Mouse (Mus musculus) hindbrain, embryonic 13.5 days (tissue): ENCODE results near the gene Cetn4. TPM values are rescaled to one million over a fixed set of nuclear protein-coding genes. Genes with fewer than 3 reads are reported as not detected.

ENCODE experiments used
- ATAC-seq: fragments of 200-750 bp; cut with Nextera tagmentation; 2 replicates; pipeline ENCODE4 v1.8.0; 2017; ENCODE audit warnings: moderate TSS enrichment; ENCODE audit not compliant: low FRiP score
- H3K27ac ChIP-seq: fragments of 300-500 bp; sonication (generic); 2 replicates; pipeline ENCODE4 v1.5.1; 2015; ENCODE audit warnings: inconsistent platforms, mild to moderate bottlenecking, moderate library complexity
- H3K27me3 ChIP-seq: fragments of 300-500 bp; sonication (generic); 2 replicates; pipeline ENCODE4 v1.6.1; 2015; ENCODE audit warnings: mild to moderate bottlenecking, inconsistent platforms
- H3K36me3 ChIP-seq: fragments of 300-500 bp; sonication (generic); 2 replicates; pipeline ENCODE4 v1.6.1; 2015; ENCODE audit warnings: mild to moderate bottlenecking, inconsistent platforms
- H3K4me1 ChIP-seq: fragments of 300-500 bp; sonication (generic); replicated peaks from 2 replicates; pipeline ENCODE4 v1.6.1; 2015; ENCODE audit warnings: inconsistent platforms
- H3K4me2 ChIP-seq: fragments of 300-500 bp; sonication (generic); 2 replicates; pipeline ENCODE4 v1.6.1; 2015; ENCODE audit warnings: inconsistent platforms, mild to moderate bottlenecking, moderate library complexity
- H3K4me3 ChIP-seq: fragments of 300-500 bp; sonication (generic); 2 replicates; pipeline ENCODE4 v1.5.1; 2015; ENCODE audit warnings: mild to moderate bottlenecking, inconsistent platforms
- H3K9ac ChIP-seq: fragments of 300-500 bp; sonication (generic); 2 replicates; pipeline ENCODE4 v1.6.1; 2015; ENCODE audit warnings: mild to moderate bottlenecking, inconsistent platforms
- H3K9me3 ChIP-seq: fragments of 300-500 bp; sonication (generic); 2 replicates; pipeline ENCODE4 v1.6.1; 2016; ENCODE audit warnings: inconsistent platforms
- WGBS: fragments of 180-500 bp; shearing (Covaris S2); methylation state at CpG from one replicate; pipeline ENCODE4 v1.1.7; 2015; 5-methylcytosine and 5-hydroxymethylcytosine counted together
- polyA plus RNA-seq: library from polyadenylated mRNA; unstranded; fragments of >200 nt; fragmentation: Nextera tagmentation; extraction: Ambion mirVana; gene quantifications from 2 replicates; pipeline ENCODE4 v1.2.1, GENCODE M21; 2015

The Cetn4 gene
- polyA plus RNA-seq, 1 experiment from 2014 or later, result 4.2 TPM

DNA sequence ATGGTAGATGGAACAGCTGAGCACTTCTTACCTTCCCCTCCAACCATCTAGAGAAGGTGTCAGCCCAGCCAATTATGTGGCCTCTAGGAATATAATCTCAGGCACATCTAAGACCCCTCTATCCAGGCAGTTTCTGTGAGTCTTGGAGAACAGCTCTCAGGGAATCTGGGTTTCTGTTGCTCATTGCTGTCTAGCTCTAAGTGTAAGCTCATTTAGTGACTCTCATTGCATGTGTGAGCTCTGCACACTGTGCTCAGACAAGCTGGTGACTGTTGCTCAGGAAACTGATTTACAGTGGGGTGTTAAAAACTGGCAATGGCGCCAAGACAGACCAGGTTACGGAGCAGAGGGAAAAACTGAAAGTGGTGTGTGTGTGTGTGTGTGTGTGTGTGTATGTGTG is 20.6 kb downstream of the Cetn4 start:
- no peak for ATAC-seq
- Histone ChIP-seq H3K9me3 (no peaks in the 10 kb centered on the region), H3K27me3 (no peaks in the 10 kb centered on the region), H3K36me3 (no peaks in the 10 kb centered on the region), H3K27ac (no peak overlapping the region), H3K9ac (no peak overlapping the region), H3K4me2 (no peak overlapping the region), H3K4me1 (peaks cover 5% of the 10 kb centered on the region), H3K4me3 (no peak overlapping the region)
- WGBS, result 91% methylated on average over 2 of the region's 2 CpGs

DNA sequence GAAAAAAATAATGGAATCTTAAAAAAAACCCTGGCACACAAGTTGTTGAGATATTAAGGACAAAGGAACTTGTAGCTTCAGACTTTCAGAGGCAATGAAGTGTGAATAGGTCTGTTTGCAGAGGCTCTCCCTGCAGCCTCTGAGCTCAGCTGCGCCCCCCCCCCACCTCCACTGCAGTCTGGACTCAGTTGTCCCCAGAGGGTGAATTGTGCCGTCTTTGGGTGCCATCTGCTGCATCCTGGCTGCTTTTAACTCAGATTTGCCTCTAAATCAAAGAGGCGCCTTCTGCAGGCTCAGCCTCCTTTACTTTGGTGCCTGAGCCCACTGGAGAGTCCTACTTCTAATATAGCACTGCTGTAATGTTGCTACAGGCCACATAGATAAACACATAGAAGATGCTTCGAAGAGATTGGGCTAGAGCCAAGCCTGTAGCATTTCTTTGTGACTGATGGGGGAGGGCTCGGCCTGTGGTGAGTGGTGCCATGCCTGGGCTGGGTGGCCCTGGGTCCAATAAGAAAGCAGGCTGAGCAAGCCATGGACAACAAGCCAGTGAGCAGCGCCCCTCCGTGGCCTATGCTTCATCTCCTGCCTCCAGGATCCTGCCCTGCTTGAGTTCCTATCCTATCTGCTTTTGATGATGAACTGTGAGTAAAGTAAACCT is 21.5 kb downstream of the Cetn4 start:
- Histone ChIP-seq H3K9ac (no peak overlapping the region), H3K4me1 (peaks cover 5% of the 10 kb centered on the region), H3K27me3 (no peaks in the 10 kb centered on the region), H3K36me3 (no peaks in the 10 kb centered on the region), H3K4me3 (no peak overlapping the region), H3K27ac (no peak overlapping the region), H3K4me2 (no peak overlapping the region), H3K9me3 (no peaks in the 10 kb centered on the region)
- peak; percentile 71 for ATAC-seq
- whole genome bisulfite sequencing, result 66% methylated on average over 7 of the region's 7 CpGs

DNA sequence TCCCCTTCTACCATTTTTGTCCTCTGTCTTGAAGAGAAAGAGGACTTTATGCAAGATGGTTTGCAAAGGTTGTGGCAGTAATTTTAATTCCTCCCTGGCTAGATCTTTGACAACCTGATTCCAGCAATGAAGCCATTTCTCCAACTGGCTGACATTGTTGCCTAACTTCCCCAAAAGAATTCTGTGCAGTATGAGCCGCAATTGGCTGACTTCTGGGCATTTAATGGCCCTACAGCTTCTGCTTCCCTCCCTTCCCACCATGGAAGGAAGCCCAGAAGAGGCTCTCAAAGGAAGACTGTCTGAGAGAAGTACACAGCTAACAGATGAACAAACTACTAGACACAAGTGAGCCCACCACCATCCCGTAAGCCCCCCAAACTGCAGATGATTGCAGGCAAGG is 23.3 kb downstream of the Cetn4 start:
- Histone ChIP-seq H3K27me3 (no peaks in the 10 kb centered on the region), H3K4me2 (no peak overlapping the region), H3K4me1 (peaks cover 5% of the 10 kb centered on the region), H3K27ac (no peak overlapping the region), H3K9me3 (no peaks in the 10 kb centered on the region), H3K4me3 (no peak overlapping the region), H3K9ac (no peak overlapping the region), H3K36me3 (no peaks in the 10 kb centered on the region)
- WGBS, result 94% methylated on average over 2 of the region's 2 CpGs
- ATAC-seq, result no peak

DNA sequence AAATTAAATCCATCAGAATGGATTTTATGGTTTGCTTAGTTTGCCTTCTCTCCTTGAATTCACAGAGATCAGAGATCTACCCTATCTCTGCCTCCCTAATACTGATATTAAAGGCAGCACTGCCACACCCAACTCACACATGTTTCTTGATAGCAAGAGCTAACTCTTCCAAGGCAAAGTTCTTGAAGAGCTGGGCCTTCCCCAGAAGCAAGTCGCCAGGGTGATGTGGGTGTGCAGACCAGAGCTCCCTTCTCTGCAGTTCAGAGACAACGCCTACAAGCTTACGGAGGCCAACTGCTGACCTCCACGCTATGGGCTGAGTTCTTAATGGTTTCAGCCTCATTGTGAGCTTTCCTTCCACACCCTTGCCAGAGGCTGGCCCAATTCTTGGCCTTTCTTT is 29.3 kb downstream of the Cetn4 start:
- Histone ChIP-seq H3K9ac (no peak overlapping the region), H3K27me3 (no peaks in the 10 kb centered on the region), H3K4me2 (no peak overlapping the region), H3K4me1 (no peaks in the 10 kb centered on the region; the same call in 1 of the 2 replicates), H3K27ac (no peak overlapping the region), H3K4me3 (no peak overlapping the region), H3K36me3 (no peaks in the 10 kb centered on the region), H3K9me3 (no peaks in the 10 kb centered on the region)
- no peak for ATAC-seq
- 89% methylated on average over 4 of the region's 4 CpGs for WGBS

DNA sequence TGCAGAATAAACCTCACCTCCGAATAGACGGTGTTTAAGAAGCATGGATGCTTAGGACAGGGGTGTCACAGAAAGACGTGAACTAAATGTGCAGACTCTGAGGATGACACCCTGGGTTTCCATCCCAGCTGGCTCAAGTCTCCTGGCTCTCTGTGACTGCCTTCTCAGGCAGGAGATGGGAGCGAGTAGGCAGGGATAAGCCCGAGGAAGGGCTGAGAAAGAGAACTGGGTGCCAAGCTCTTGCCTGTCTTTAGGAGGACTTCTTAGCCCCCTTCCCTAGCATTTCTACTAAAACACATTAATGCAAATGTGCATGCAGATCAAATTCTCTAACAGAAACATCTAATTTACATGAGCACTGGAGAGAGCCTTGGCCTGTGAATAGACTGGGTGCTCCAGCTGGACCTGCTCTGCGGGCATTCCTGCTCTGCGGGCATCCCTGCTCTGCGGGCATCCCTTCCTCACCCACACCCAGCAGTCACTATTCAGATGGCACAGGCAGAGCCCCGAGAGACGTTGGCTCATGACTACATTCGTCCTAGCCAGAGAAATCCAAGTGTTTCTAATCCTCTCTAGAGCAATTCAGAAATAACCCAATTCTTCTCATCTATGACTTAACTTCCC is 30.1 kb downstream of the Cetn4 start:
- H3K4me2 ChIP-seq, result no peak overlapping the region
- H3K4me3 ChIP-seq, result no peak overlapping the region
- H3K36me3 ChIP-seq, result no peaks in the 10 kb centered on the region
- H3K4me1 ChIP-seq, result no peaks in the 10 kb centered on the region; the same call in 1 of the 2 replicates
- ATAC-seq, result no peak
- no peaks in the 10 kb centered on the region for H3K27me3 ChIP-seq
- no peaks in the 10 kb centered on the region for H3K9me3 ChIP-seq
- WGBS, result 82% methylated on average over 11 of the region's 11 CpGs
- no peak overlapping the region for H3K27ac ChIP-seq
- H3K9ac ChIP-seq, result no peak overlapping the region

DNA sequence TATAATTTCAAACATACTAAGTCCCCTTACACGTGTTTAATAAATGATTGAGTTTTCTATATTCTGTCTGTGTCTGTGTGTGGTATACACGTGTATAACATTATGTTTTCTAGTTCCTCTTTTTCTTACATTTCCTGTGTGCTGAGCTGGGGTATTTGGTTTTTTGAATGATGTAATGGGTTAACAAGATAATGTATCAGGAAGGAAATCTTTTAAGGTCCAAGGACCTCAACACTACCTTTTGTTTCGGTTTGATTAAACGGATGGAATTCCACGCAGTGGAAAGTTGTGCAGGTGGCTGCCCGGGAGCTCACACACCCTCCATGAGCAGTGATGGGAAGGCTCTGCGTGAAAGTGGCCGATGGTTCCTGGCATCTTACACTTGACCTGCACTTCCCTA is 31.6 kb downstream of the Cetn4 start:
- Histone ChIP-seq H3K36me3 (no peaks in the 10 kb centered on the region), H3K4me2 (no peak overlapping the region), H3K4me3 (no peak overlapping the region), H3K4me1 (no peaks in the 10 kb centered on the region; the same call in 1 of the 2 replicates), H3K9ac (no peak overlapping the region), H3K27me3 (no peaks in the 10 kb centered on the region), H3K9me3 (no peaks in the 10 kb centered on the region), H3K27ac (no peak overlapping the region)
- ATAC-seq, result no peak
- WGBS, result 88% methylated on average over 8 of the region's 8 CpGs

DNA sequence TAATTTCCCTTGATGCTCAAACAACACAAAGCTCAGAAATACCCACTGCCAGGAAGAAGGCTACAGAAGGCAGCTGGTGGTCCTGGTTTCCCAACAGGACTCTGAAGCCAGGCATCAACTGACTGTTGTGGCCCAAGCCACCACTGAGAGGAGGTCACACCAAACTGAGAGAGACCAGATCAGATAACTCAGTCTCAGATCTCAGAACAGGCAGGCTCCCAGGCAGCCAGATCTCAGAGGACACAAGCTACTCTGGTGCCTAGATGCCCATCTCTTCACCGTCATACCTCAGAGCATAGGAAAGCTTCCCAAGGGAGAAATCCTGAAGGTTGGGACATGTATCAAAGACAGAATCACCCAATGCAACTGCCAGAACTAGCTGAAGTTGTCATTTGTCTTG is 32.3 kb downstream of the Cetn4 start:
- Histone ChIP-seq H3K27me3 (no peaks in the 10 kb centered on the region), H3K27ac (no peak overlapping the region), H3K9ac (no peak overlapping the region), H3K4me3 (no peak overlapping the region), H3K36me3 (no peaks in the 10 kb centered on the region), H3K9me3 (no peaks in the 10 kb centered on the region), H3K4me1 (no peaks in the 10 kb centered on the region; the same call in 1 of the 2 replicates), H3K4me2 (no peak overlapping the region)
- 73% methylated on average over 1 of the region's 1 CpGs for WGBS
- no peak for ATAC-seq

DNA sequence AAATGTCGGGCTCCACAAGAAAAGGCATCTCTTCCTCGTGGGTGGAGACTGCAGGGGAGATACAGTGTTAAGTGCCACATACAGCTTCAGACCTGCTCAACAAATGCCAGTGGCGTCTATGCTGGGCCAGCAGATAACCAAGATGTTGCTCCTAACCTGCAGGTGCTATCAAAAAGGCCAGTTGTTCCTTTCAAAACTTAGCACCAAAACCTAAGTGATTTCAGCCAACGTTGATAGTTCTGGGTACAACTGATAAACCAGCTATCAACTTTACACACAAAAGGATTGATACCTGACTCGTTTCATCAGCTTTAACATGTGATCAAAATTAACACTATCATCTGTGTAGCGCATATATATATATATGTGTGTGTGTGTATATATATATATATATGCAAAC is 37.8 kb downstream of the Cetn4 start:
- WGBS, result 84% methylated on average over 6 of the region's 6 CpGs
- ATAC-seq, result no peak
- no peak overlapping the region for H3K4me3 ChIP-seq

DNA sequence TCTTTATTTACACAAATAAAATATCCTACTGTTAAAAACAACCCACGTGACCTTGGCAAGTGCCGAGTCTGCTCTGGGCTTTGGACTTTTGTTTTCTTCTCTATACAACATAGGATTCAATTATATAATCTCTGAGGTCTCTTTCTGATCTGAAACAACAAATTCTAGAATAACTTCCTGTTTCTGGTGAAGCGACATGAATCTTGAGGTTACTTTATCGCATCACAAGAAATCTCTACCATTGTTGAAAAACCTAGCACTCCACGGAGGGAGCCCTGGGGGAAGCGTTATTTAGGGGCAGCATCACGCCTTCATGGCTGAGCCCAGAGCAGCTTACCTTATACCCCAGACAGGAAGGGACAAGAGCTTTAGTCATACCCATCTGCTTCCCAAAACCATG is 39.4 kb downstream of the Cetn4 start:
- Histone ChIP-seq H3K4me3 (no peak overlapping the region), H3K9me3 (no peaks in the 10 kb centered on the region), H3K4me1 (no peaks in the 10 kb centered on the region), H3K27me3 (no peaks in the 10 kb centered on the region), H3K9ac (no peak overlapping the region), H3K4me2 (no peak overlapping the region), H3K27ac (no peak overlapping the region), H3K36me3 (no peaks in the 10 kb centered on the region)
- ATAC-seq, result no peak
- WGBS, result 86% methylated on average over 7 of the region's 7 CpGs

More for the DNA sequence above, 37.8 kb downstream of the Cetn4 start:
- H3K27me3 ChIP-seq, result no peaks in the 10 kb centered on the region
- no peak overlapping the region for H3K4me2 ChIP-seq
- H3K9ac ChIP-seq, result no peak overlapping the region
- H3K36me3 ChIP-seq, result no peaks in the 10 kb centered on the region
- H3K27ac ChIP-seq, result no peak overlapping the region
- no peaks in the 10 kb centered on the region for H3K9me3 ChIP-seq
- no peaks in the 10 kb centered on the region for H3K4me1 ChIP-seq

DNA sequence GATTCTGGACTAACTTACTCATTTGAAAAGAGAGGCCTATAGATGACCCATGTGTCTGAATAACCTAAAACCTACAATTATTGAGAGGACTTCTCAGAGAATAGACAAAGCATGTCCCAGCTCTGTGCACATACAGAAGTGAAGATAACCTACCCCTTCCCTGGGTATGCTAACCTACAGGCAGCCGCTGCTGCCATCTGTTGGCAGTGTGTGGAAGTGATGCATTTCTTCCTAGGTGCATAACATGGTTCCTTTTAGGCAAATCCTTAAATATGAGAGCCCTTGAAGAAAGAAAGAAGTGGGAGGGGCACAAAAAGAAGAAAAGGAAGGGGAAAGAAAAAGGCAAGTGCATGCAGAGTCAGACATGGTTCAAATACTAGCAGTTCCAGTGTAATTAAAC is 41.3 kb downstream of the Cetn4 start:
- WGBS, result 16% methylated on average over 1 of the region's 1 CpGs
- H3K9ac ChIP-seq, result no peak overlapping the region
- no peaks in the 10 kb centered on the region for H3K4me1 ChIP-seq
- H3K4me3 ChIP-seq, result no peak overlapping the region
- ATAC-seq, result no peak
- no peaks in the 10 kb centered on the region for H3K27me3 ChIP-seq
- H3K4me2 ChIP-seq, result no peak overlapping the region
- H3K36me3 ChIP-seq, result no peaks in the 10 kb centered on the region
- H3K9me3 ChIP-seq, result no peaks in the 10 kb centered on the region
- H3K27ac ChIP-seq, result no peak overlapping the region

DNA sequence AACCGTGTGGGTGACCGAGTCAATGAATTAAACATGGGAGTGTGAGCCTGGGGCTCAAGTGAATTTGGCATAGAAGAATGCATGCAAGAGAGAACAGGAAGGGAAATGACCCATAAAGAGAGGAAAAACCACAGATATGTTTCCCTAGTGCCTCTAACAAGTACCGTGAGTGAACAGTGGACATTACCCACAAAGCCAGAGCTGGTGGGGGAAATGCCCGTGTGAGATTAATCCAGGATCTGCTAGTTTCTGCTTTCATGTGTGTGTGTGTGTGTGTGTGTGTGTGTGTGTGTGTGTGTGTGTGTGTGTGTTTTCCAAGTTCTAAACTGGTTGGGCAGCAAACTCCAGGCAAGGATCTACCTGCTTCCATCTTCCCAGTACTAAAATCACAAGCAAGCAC is 42.6 kb downstream of the Cetn4 start:
- Histone ChIP-seq H3K36me3 (no peaks in the 10 kb centered on the region), H3K27me3 (no peaks in the 10 kb centered on the region), H3K9ac (no peak overlapping the region), H3K4me3 (no peak overlapping the region), H3K27ac (no peak overlapping the region), H3K4me2 (no peak overlapping the region), H3K4me1 (no peaks in the 10 kb centered on the region), H3K9me3 (no peaks in the 10 kb centered on the region)
- WGBS, result 90% methylated on average over 4 of the region's 4 CpGs
- ATAC-seq, result no peak

DNA sequence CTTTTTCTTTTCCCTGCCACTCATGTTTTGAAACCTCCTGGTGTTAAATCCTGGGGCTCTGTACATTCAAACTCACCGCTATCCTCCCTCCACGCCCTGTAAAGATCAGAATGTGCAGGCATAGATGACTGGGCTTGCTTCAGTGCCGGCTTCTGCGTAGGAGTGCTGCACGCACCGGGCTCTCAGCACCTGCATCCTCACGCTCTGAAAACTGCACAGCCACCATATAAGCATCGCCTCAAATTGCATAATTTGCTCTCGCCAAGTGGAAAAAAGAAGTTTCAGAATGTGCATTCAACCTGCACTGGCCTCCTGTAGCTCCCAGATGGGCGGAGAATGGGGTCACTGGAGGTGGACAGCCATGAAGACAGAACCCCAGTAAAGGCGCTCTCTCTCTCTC is 44.2 kb downstream of the Cetn4 start:
- ATAC-seq, result no peak
- H3K36me3 ChIP-seq, result no peaks in the 10 kb centered on the region
- no peak overlapping the region for H3K4me3 ChIP-seq
- H3K27me3 ChIP-seq, result no peaks in the 10 kb centered on the region
- no peak overlapping the region for H3K9ac ChIP-seq
- no peak overlapping the region for H3K4me2 ChIP-seq
- H3K9me3 ChIP-seq, result no peaks in the 10 kb centered on the region
- 85% methylated on average over 11 of the region's 11 CpGs for WGBS
- no peak overlapping the region for H3K27ac ChIP-seq
- no peaks in the 10 kb centered on the region for H3K4me1 ChIP-seq

DNA sequence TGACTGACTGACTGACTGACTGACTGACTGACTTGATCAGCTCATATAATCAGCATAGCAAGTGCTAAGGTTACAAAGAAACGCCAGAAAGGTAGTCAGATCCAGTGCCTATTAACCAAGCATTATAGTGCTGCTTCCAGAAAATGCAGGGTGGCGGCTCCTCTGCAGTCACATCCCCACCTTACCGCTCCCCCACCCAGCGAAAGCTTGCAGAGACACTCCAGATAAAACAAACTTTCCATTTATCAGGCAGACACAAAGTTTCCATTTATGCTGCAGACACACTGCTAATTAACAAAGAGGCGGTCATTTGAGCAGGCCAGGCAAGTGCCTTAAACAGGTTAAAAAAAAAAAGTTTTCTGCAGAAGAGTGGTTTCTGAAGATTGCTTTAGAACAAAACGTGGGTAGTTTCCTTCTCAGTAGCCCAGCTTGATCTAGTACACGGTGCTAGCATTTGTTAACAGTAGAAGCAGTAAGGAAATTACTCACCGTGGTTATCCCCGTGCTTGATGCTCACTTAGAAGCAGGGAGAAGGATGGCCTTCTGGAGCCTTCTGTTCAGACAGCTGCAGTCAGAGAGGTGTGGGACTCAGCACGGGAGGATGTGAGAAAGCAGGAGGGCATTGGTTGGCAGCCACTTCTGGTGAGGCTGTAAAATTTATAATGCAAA is 53.0 kb downstream of the Cetn4 start:
- H3K9ac ChIP-seq, result no peak overlapping the region
- no peak for ATAC-seq
- H3K27me3 ChIP-seq, result no peaks in the 10 kb centered on the region
- WGBS, result 78% methylated on average over 10 of the region's 10 CpGs
- no peaks in the 10 kb centered on the region for H3K4me1 ChIP-seq
- no peak overlapping the region for H3K27ac ChIP-seq
- no peaks in the 10 kb centered on the region for H3K9me3 ChIP-seq
- H3K36me3 ChIP-seq, result no peaks in the 10 kb centered on the region
- H3K4me3 ChIP-seq, result no peak overlapping the region
- no peak overlapping the region for H3K4me2 ChIP-seq
